Mouse (Mus musculus): ENCODE data around the gene Cic.

DNA sequence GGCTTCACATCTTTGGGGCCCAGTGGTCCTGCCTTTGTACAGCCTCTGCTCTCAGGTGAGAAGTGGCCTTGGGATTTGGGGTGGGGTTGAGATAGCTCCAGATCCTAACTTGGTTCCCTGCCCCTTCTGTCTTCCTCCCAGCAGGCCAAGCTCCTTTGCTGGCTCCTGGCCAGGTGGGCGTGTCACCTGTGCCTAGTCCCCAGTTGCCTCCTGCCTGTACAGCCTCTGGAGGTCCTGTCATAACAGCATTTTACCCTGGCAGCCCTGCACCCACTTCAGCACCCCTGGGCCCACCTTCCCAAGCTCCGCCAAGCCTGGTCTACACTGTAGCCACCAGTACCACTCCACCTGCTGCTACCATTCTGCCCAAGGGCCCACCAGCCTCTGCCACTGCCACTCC is 23.4 kb downstream of the Cic start:
- TF ChIP-seq TAL1 (IDR thresholded peaks at IDR 0.05; ENCODE audit: low read length) (no peak), GATA1 (IDR thresholded peaks at IDR 0.05; ENCODE audit: low read length) (no peak)

All from erythroblast, embryonic 14.5 days (primary cell).